Mouse (Mus musculus) thymus, adult 2 months (tissue): Measurements from ENCODE around the gene Peli1.

Experiments
- CTCF ChIP-seq: fragments of 200-500 bp; IDR thresholded peaks from 2 replicates; pipeline ENCODE4 v1.5.1; 2012; ENCODE audit warnings: mild to moderate bottlenecking, control low read depth, low read length, moderate library complexity, borderline replicate concordance; ENCODE audit not compliant: control insufficient read depth, poor library complexity, insufficient read depth; ENCODE audit errors: extremely low read depth
- POLR2A ChIP-seq: fragments of 200-500 bp; IDR thresholded peaks from 2 replicates; pipeline ENCODE4 v1.6.1; 2012; ENCODE audit warnings: mild to moderate bottlenecking, low read length, control low read depth, moderate library complexity; ENCODE audit not compliant: control insufficient read depth, poor library complexity, insufficient read depth; ENCODE audit errors: extremely low read depth

GRCm38 (mm10) chr11:21101286-21101685 is 10.2 kb downstream of the Peli1 start:
- no peak for TF ChIP-seq POLR2A
- no peak for TF ChIP-seq CTCF
